Mouse (Mus musculus): Measurements from ENCODE around the gene Spast.

DNA sequence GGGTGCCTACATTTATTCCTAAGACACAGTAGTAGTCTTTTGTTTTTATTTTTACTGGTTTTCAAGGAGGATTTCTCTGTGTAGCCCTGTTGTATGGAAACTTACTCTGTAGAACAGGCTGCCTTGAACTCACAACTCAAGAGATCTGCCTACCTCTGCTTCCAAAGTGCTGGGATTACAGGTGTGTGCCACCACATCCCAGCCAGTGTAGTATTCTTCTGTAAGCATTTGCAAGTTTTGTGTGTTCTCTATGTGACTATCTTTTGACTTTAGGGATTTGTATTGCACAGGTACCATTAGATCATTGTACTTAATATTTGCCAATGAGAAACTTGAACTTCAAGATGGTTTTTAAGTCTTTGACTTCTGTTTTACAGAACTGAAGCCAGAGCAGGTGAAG lies 47.9 kb downstream of the Spast start:
- no peak for TF ChIP-seq CTCF (IDR thresholded peaks at IDR 0.05; ENCODE audit: borderline replicate concordance, extremely low read depth, insufficient read depth, insufficient read length)
- no peak for TF ChIP-seq POLR2A (IDR thresholded peaks at IDR 0.05; ENCODE audit: borderline replicate concordance, extremely low read depth, insufficient read depth, insufficient read length, poor library complexity, severe bottlenecking)

Measured in brain, embryonic 14.5 days (tissue).